Mouse (Mus musculus) limb, embryonic 13.5 days (tissue): ENCODE measurements at regions not wholly inside any gene's neighbourhood (a gene's known extent, or its start where the extent isn't known, plus 50 kb on each side); places are given as distances from the start of the nearest gene placed in this dataset.

Source experiments
- ATAC-seq: fragments of 200-750 bp; cut with Nextera tagmentation; 2 replicates; pipeline ENCODE4 v1.8.0; 2017; ENCODE audit warnings: low read depth, moderate number of reproducible peaks, moderate TSS enrichment; ENCODE audit not compliant: low FRiP score
- H3K27ac ChIP-seq: fragments of 300-500 bp; sonication (generic); 2 replicates; pipeline ENCODE4 v1.5.1; 2015; ENCODE audit warnings: inconsistent platforms, mild to moderate bottlenecking, moderate library complexity
- H3K27me3 ChIP-seq: fragments of 300-500 bp; sonication (generic); 2 replicates; pipeline ENCODE4 v1.6.1; 2015; ENCODE audit warnings: mild to moderate bottlenecking, inconsistent platforms
- H3K36me3 ChIP-seq: fragments of 300-500 bp; sonication (generic); 2 replicates; pipeline ENCODE4 v1.6.1; 2015; ENCODE audit warnings: inconsistent platforms, mild to moderate bottlenecking, moderate library complexity
- H3K4me1 ChIP-seq: fragments of 300-500 bp; sonication (generic); 2 replicates; pipeline ENCODE4 v1.6.1; 2015; ENCODE audit warnings: inconsistent platforms
- H3K4me2 ChIP-seq: fragments of 300-500 bp; sonication (generic); replicated peaks from 2 replicates; pipeline ENCODE4 v1.6.1; 2015; ENCODE audit warnings: inconsistent platforms, mild to moderate bottlenecking, moderate library complexity
- H3K4me3 ChIP-seq: fragments of 300-500 bp; sonication (generic); 2 replicates; pipeline ENCODE4 v1.5.1; 2015; ENCODE audit warnings: moderate library complexity, mild to moderate bottlenecking, inconsistent platforms
- H3K9ac ChIP-seq: fragments of 300-500 bp; sonication (generic); 2 replicates; pipeline ENCODE4 v1.6.1; 2015; ENCODE audit warnings: mild to moderate bottlenecking, inconsistent platforms
- H3K9me3 ChIP-seq: fragments of 300-500 bp; sonication (generic); 2 replicates; pipeline ENCODE4 v1.6.1; 2016; ENCODE audit warnings: inconsistent platforms
- WGBS: fragments of 180-500 bp; shearing (Covaris S2); methylation state at CpG from one replicate; pipeline ENCODE4 v1.1.7; 2015; 5-methylcytosine and 5-hydroxymethylcytosine counted together

DNA sequence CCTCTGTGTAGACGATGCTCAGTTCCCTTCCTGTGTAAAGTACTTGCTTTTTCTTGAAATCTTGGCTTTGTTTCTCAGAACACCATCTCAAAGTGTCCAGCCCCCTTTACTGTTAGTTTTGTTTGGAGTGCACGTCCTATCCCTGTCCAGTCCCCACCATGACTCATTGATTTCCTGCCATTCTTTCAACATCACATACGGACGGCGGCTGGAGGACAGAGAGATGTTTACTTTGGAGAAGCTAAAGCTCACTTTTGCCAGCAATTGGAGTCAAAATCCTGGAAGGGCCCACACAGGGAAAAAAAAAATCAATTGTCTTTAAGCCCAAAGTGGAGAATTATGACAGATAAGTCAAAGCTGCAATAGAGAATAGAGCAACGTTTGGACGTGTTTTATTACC is 51.8 kb downstream of the Gm5426 start:
- no peaks in the 10 kb centered on the region for H3K36me3 ChIP-seq
- no peaks in the 10 kb centered on the region for H3K27me3 ChIP-seq
- WGBS = 69% methylated on average over 7 of the region's 7 CpGs
- H3K9me3 ChIP-seq = no peaks in the 10 kb centered on the region
- H3K4me2 ChIP-seq = no peak overlapping the region
- no peak overlapping the region for H3K9ac ChIP-seq
- no peaks in the 10 kb centered on the region for H3K4me1 ChIP-seq
- no peak for ATAC-seq
- no peak overlapping the region for H3K27ac ChIP-seq
- no peak overlapping the region for H3K4me3 ChIP-seq

DNA sequence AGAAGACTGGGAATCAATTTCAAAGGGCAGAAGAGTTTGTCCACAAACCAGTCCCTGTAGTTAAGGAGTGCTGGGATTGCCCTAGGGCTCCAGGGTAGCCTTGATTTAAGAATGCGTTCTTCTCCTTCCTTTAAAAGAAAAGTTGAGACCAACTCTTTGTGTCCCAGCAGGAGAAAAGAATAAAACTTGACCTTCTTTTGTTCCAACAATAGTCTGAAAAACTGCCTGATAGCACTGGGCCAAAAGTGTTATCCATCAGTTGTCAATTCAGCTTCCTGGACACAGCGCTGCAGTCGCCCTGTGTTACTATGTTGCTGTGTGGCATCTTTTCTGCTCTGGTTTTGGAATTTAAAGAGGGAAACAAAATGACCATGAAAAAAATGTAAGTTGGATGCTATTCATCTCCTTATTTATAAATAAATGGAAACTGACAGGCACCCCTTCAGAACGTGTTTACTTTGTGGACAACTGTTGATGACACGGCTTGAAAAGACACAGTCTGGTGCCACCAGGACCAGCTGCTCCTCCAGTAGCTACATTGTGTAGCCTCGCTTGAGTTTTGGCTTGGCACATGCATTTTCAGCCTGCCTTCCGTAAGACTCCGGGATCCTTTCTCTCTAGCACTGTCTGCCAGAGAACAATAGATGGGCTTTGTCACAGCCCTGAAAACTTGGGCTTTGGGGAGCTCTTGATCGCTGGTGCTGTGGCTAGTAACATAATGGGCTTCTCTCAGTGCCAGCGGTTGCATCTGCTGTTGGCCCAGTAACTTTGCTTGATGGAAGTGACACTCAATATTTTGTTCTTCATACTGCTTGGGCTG is 54.0 kb downstream of the Gm5426 start:
- no peaks in the 10 kb centered on the region for H3K4me1 ChIP-seq
- H3K4me2 ChIP-seq = no peak overlapping the region
- no peak overlapping the region for H3K27ac ChIP-seq
- no peak overlapping the region for H3K9ac ChIP-seq
- no peak for ATAC-seq
- no peaks in the 10 kb centered on the region for H3K36me3 ChIP-seq
- no peaks in the 10 kb centered on the region for H3K27me3 ChIP-seq
- H3K4me3 ChIP-seq = no peak overlapping the region
- 87% methylated on average over 10 of the region's 10 CpGs for WGBS
- no peaks in the 10 kb centered on the region for H3K9me3 ChIP-seq

DNA sequence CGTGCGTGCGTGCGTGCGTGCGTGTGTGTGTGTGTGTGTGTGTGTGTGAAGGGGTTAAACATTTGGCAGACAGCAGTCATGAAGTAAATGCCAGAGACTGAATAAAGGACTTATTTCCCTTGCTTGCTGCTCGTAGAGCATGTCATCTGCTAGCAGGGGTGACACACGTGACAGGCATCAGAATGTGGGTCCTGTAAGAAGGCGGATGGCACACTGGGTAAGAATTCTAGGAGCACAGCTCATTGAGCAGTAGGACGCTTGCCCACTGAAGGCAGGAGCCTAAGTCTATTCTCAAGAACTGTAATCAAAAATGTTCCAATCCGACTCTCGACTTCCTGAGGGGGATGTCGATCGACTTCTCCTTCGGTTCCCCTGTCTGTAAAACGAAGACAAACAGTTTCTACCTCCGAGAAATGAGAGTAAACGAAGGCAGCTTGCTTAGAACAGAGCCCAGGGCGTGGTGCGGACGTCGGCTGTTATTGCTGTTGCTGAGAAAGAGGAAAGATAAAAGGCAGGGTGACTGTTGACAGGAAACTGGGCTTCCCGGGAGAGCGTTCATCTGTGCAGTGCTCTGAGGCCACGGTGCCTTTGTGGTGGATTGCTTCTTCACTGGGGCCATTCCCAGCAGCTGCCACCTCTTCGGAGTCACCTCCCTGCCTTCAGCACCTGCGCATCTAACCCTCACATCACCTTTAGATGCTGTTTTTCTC is 64.7 kb downstream of the Gm5426 start:
- no peaks in the 10 kb centered on the region for H3K4me1 ChIP-seq
- ATAC-seq = no peak
- no peak overlapping the region for H3K27ac ChIP-seq
- H3K4me3 ChIP-seq = no peak overlapping the region
- H3K4me2 ChIP-seq = no peak overlapping the region
- no peaks in the 10 kb centered on the region for H3K36me3 ChIP-seq
- no peak overlapping the region for H3K9ac ChIP-seq
- no peaks in the 10 kb centered on the region for H3K9me3 ChIP-seq
- no peaks in the 10 kb centered on the region for H3K27me3 ChIP-seq
- 70% methylated on average over 27 of the region's 27 CpGs for WGBS

DNA sequence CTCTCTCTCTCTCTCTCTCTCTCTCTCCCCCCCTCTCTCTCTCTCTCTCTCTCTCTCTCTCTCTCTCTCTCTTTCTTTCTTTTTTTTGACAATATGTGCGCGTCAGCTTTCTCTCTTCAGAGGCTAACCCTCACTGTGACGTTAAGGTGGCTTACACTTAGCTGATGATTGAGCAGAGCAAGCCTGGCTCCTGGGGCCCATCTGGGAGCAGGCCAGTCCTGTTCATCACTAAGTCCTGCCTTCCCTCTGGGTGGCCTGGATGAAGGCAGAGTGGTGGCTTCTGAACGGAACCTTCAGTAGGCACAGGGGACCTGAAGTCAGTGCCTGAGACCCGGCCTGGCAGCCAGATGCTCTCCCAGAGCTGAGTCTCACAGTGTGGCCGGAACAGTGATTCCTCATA is 65.5 kb downstream of the Gm5426 start:
- H3K36me3 ChIP-seq = no peaks in the 10 kb centered on the region
- H3K4me1 ChIP-seq = no peaks in the 10 kb centered on the region
- H3K27ac ChIP-seq = no peak overlapping the region
- no peak overlapping the region for H3K4me3 ChIP-seq
- no peaks in the 10 kb centered on the region for H3K9me3 ChIP-seq
- no peaks in the 10 kb centered on the region for H3K27me3 ChIP-seq
- ATAC-seq = no peak
- H3K4me2 ChIP-seq = no peak overlapping the region
- no peak overlapping the region for H3K9ac ChIP-seq
- WGBS = 35% methylated on average over 6 of the region's 6 CpGs

DNA sequence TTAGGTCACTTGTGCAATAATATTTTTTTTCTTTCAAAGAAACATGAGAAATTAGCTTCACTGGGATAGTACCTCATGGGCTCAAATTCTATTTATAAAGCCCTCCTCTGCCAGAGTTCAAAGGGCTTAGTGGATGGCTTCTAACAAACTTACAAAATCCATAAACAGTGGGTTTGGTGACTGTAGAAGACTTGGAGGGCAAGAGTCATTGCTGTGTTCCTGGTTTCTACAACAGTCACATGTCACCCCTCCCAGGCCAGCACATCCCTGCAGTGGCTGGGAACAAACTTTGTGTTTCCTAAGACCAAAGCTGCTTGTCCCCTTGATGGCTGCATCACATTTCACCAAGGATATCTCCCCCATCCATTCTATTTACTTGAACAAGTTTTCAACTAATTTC is 66.5 kb downstream of the Gm5426 start:
- H3K9ac ChIP-seq = no peak overlapping the region
- no peaks in the 10 kb centered on the region for H3K9me3 ChIP-seq
- no peak for ATAC-seq
- H3K4me3 ChIP-seq = no peak overlapping the region
- H3K4me1 ChIP-seq = no peaks in the 10 kb centered on the region
- H3K36me3 ChIP-seq = no peaks in the 10 kb centered on the region
- no peaks in the 10 kb centered on the region for H3K27me3 ChIP-seq
- H3K27ac ChIP-seq = no peak overlapping the region
- no peak overlapping the region for H3K4me2 ChIP-seq

DNA sequence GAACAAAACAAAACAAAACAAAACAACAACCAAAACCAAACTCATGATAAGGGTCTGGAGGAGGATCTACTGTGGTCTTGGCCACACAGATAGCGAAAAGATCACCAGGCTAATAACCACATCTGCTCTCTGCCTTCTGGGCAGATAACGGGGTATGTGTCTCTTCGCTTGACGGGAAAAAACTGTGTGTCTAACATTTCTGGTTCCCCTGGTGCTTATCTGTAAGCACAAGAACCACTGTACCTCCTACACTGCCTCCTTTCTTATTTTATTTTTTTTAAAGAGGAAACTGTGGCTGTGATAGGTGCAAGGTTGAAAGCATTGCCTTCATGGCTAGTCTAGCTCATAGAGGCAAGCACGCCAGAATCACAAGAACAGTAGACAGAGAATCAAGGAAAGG is 67.8 kb downstream of the Gm5426 start:
- H3K27me3 ChIP-seq = no peaks in the 10 kb centered on the region
- no peak overlapping the region for H3K4me2 ChIP-seq
- ATAC-seq = no peak
- H3K4me1 ChIP-seq = no peaks in the 10 kb centered on the region
- H3K9ac ChIP-seq = no peak overlapping the region
- H3K4me3 ChIP-seq = no peak overlapping the region
- no peaks in the 10 kb centered on the region for H3K36me3 ChIP-seq
- 90% methylated on average over 5 of the region's 5 CpGs for WGBS
- H3K27ac ChIP-seq = no peak overlapping the region
- H3K9me3 ChIP-seq = no peaks in the 10 kb centered on the region

DNA sequence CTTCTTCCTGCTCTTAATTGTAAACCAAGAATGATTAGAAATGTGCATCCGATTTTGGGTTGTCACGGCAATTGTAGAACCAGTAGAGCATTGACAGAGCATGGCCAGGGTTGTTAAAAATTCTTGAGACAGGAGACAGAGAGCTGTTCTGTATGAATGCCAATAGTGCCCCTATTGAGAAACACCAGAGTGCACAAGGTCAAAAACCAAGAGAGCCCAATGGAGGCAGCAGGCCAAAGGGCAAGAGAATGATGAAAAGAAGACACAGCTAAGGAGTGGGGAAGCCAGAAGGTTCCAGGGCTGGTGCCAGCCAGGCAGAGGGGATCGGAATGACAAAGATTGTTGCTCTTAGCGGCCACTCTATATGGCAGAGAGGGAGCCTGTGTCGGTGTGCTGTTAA is 72.8 kb downstream of the Gm5426 start:
- Histone ChIP-seq H3K9ac (no peak overlapping the region), H3K27me3 (no peaks in the 10 kb centered on the region), H3K4me2 (no peak overlapping the region), H3K4me1 (peaks cover 1% of the 10 kb centered on the region; the same call in 1 of the 2 replicates), H3K27ac (no peak overlapping the region), H3K4me3 (no peak overlapping the region), H3K9me3 (no peaks in the 10 kb centered on the region), H3K36me3 (no peaks in the 10 kb centered on the region)
- no peak for ATAC-seq
- 85% methylated on average over 5 of the region's 5 CpGs for WGBS

DNA sequence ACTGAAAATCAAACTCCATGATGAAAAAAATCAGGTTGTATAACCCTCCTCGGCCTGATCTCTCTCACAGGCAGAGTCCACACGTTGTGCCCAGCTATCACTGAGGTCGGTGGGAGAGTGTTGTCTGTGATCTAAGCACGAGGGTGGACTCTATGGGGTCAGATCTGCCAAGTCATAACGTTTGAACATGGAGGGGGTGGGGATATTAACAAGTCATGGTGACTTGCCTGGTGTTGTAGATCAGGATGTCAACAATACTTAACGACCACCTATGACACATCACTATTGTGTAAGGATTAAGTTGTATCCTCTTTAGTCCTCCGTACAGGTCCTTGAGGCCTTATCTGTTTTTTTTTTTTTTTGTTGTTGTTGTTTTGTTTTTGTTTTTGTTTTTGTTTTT is 74.8 kb downstream of the Gm5426 start:
- H3K27me3 ChIP-seq = no peaks in the 10 kb centered on the region
- ATAC-seq = no peak
- no peak overlapping the region for H3K9ac ChIP-seq
- no peak overlapping the region for H3K27ac ChIP-seq
- whole genome bisulfite sequencing = 74% methylated on average over 7 of the region's 7 CpGs
- no peaks in the 10 kb centered on the region for H3K9me3 ChIP-seq
- H3K4me2 ChIP-seq = no peak overlapping the region
- peaks cover 3% of the 10 kb centered on the region; the same call in 1 of the 2 replicates for H3K4me1 ChIP-seq
- H3K4me3 ChIP-seq = no peak overlapping the region
- no peaks in the 10 kb centered on the region for H3K36me3 ChIP-seq

DNA sequence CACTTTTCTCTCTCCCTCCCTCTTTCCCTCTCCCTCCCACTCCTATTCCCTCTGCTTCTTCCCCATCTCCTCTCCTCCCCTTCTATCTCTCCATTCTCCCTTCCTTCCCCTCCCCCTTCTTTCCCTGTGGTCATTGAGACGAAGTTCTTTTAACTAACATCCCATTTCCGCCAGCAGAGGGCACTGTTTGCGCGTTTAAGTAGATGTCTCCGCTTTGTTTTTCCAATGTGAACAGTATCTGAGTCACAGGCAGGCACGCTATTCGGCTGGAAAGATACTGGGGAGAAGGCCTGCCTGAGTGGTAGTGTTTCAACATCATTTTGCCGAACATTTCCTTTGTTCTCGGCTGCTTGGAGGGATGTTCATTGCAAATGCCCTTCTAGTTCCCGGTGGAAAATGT is 77.5 kb downstream of the Gm5426 start:
- H3K4me3 ChIP-seq = no peak overlapping the region
- H3K9me3 ChIP-seq = no peaks in the 10 kb centered on the region
- 2% methylated on average over 10 of the region's 10 CpGs for WGBS
- H3K9ac ChIP-seq = no peak overlapping the region
- H3K27me3 ChIP-seq = no peaks in the 10 kb centered on the region
- H3K27ac ChIP-seq = no peak overlapping the region
- no peaks in the 10 kb centered on the region for H3K36me3 ChIP-seq
- H3K4me2 ChIP-seq = no peak overlapping the region
- peaks cover 3% of the 10 kb centered on the region; the same call in 1 of the 2 replicates for H3K4me1 ChIP-seq
- ATAC-seq = peak; percentile 81

DNA sequence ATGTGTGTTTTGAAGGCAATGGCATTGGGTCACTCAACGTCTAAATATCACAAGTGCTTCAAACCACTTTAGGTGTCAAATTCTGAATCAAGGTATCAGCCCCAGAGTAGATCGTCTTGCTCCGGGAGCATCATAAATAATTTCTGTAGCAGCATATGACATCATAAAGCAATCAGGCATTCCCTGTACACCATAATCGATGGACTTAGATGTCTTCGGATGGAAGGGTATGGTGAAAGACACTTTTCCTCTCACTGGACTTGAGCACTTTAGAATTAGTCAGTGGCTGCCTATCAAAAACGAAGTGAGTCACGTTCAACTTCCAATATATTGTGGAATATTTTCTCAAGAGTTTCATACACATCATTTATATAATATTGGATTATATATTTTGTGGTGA is 77.9 kb downstream of the Gm5426 start:
- no peak overlapping the region for H3K9ac ChIP-seq
- H3K4me1 ChIP-seq = peaks cover 3% of the 10 kb centered on the region; the same call in 1 of the 2 replicates
- H3K27me3 ChIP-seq = no peaks in the 10 kb centered on the region
- no peak overlapping the region for H3K4me2 ChIP-seq
- H3K27ac ChIP-seq = no peak overlapping the region
- no peaks in the 10 kb centered on the region for H3K9me3 ChIP-seq
- no peak overlapping the region for H3K4me3 ChIP-seq
- ATAC-seq = no peak
- no peaks in the 10 kb centered on the region for H3K36me3 ChIP-seq
- 63% methylated on average over 7 of the region's 7 CpGs for WGBS

DNA sequence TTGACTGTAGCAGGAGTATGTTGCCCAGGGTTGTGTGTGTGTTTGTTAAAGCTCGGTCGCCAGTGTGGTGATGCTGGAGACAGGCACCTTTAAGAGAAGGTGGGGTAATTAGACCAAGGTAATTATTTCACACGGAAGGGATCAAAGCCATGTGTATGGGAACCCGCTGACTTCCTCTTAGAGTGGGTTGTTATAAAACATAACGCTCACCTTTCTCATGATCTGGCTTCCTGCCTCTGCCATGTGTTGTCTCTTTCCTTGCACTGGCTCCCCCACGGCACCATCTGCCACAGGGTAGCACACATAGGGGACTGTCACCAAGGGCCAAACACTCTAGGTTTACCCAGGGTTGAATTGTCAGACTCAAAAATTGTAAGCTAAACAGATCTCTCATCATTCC is 78.5 kb downstream of the Gm5426 start:
- Histone ChIP-seq H3K4me2 (no peak overlapping the region), H3K9ac (no peak overlapping the region), H3K27ac (no peak overlapping the region), H3K27me3 (no peaks in the 10 kb centered on the region), H3K4me3 (no peak overlapping the region), H3K36me3 (no peaks in the 10 kb centered on the region), H3K4me1 (peaks cover 3% of the 10 kb centered on the region; the same call in 1 of the 2 replicates), H3K9me3 (no peaks in the 10 kb centered on the region)
- 45% methylated on average over 6 of the region's 6 CpGs for WGBS
- ATAC-seq = no peak

DNA sequence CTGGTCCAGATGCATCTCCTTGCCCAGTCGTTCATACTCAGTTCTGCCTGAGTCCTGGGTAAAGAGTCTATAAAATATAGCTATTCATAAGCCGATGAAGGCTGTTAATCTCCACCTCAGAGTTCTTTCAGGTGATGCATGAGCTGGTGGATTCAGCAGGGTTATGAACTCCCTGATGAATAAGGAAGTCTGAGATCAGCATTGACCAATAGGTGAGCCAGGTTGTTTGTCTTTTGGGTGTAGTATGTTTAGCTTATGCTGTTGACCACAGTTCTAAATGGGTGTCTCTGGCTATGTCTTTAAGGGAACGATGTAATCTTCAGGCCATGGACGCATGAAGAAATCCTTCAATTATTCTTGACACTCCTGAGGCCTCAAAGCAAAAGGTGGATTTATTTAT is 84.3 kb downstream of the Gm5426 start:
- Histone ChIP-seq H3K4me1 (no peaks in the 10 kb centered on the region), H3K4me3 (no peak overlapping the region), H3K27me3 (no peaks in the 10 kb centered on the region), H3K9me3 (no peaks in the 10 kb centered on the region), H3K9ac (no peak overlapping the region), H3K36me3 (no peaks in the 10 kb centered on the region), H3K4me2 (no peak overlapping the region), H3K27ac (no peak overlapping the region)
- no peak for ATAC-seq
- WGBS = 78% methylated on average over 4 of the region's 4 CpGs
